Mouse (Mus musculus) kidney, adult 11 months (tissue): ENCODE results near the gene Gadl1.
A peak's percentile ranks its signal among the peaks of the same experiment; 100 is the strongest.

Source experiments
- DNase-seq: peaks from one replicate; pipeline ENCODE4 v3.0.0; 2022

The Gadl1 gene

GRCm38 (mm10) chr9:115909155-115909554, at the start of gene Gadl1:
Gene Gadl1, plus strand, starts transcription at chr9:115909455.
- no peak for DNase-seq

GRCm38 (mm10) chr9:115862802-115863201, 46.5 kb upstream of the Gadl1 start:
- DNase-seq, result no peak

- no peak for DNase-seq
Measured at GRCm38 (mm10) chr9:115863326-115863725, 45.9 kb upstream of the Gadl1 start.

DNA sequence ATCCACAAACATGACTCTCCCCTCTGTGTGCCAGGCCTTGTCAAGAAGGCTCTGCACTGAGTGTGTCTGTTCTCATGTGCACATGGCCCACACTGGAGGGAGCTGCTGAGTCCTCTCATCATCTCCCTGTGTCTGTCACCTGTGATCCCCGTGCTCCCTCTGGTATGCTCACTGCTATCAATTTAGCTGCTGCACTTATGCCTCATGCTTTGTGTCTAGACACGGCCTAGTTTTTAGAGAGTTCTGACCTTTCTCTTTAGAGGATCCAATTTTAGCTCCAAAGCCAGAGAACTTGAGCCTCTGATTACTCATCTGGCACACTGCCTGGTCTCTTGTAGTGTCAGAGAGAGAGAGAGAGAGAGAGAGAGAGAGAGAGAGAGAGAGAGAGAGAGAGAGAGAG, 42.0 kb upstream of the Gadl1 start:
- DNase-seq, result no peak

GRCm38 (mm10) chr9:115870168-115870567, 39.1 kb upstream of the Gadl1 start:
- no peak for DNase-seq

DNA sequence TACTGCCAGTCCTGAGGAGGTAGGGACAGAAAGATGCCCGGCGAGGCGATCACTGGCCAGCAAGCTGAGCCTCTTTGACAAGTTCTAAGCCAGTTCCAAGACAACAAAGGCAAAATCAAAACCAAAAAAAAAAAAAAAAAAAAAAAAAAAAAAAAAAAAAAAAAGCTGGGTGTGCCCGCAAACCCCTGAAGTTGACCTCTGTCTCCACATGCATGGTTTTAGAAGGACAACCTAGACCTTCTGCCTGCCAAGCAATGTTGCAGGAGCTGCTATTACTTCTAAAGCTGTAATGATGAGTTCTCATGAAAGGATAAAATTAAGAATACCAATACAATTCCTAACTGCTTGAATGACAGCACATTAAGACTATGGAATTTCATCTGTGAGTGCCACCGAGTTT, 38.6 kb upstream of the Gadl1 start:
- no peak for DNase-seq

DNA sequence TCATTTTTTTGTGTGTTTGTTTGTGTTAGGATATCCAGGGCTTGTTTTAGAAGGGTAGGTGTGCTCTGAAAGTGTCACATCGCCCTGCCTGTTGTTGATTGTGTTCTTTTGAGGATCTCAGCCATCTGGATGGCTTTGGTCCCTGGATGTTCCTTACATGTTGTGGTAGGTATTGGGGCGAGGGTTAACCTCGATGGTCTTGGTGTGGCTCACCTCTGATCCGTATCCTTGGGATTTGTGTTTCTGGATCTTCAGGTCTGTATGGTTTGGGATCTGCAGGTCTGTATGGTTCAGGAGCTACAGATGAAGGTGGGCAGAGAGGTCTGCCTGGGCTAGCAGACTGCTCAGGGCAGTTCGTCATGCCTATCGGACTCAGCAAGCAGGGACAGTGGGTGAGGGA, 28.8 kb upstream of the Gadl1 start:
- DNase-seq, result no peak

DNA sequence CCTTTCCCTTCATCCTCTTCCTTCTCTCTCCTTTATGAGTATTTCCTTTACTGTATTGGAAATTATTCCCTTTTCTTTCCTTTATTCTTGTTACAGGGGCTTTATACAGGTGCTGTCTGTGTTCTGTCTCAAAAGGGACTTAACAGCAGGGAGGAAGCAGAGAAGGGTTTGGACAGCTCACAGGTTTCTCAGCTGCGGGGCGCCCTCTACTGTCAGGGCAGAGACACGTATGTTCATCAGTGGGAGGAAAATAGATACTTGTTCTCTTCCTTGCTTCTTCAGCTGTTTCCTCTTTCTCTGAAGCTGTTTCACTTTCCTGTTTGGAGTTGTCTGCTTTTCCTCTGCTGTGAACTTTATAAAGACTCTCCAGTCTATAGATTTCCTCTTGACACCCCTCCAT, 28.1 kb upstream of the Gadl1 start:
- no peak for DNase-seq

DNA sequence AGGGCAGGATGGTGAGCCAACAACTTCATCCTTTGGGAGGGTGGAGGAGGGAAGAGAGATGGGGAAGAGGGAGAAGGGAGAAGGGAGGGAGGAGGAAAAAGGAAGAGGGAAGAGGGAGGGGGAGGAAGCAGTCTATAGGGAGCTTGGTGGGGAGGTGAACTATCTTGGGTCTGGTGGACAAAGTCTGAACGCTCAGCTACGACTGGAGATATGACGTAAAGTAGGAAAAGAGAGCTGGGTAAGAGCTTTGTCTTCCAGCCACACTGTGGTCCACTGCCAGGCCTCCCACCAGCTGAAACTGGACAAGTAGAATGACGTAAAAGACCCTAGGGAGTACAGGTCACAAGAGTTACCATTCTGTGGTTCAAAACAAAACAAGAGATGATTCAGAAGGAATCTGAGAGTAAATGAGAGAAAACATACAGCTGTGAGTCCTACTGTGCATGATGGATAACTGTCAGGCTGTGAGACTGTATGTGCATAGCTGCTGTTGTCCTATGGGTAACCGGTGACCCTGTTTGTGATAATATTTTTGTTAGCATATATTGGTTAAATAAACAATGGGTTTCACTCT, 26.5 kb upstream of the Gadl1 start:
- no peak for DNase-seq

- no peak for DNase-seq
Measured at GRCm38 (mm10) chr9:115883413-115883812, 25.8 kb upstream of the Gadl1 start.

DNA sequence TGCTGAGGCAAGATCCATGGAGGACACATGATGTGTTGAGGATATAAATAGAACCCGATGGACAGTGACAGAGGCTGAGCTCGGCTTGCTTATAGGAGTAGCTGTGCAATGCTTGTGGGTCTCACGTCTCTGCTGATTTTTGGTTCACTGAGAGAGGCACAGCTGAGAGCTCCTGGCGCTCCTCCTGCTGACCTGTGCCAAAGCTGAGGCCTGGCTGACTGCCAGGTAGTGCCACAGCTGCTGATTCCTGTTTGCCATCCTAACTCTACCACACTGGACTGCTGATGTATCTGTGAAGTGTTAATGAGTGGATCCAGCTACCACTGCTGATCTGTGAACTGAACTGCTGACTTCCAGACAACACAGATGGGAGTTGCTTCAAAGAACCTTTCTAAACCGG, 21.7 kb upstream of the Gadl1 start:
- DNase-seq, result no peak

GRCm38 (mm10) chr9:115893131-115893530, 16.1 kb upstream of the Gadl1 start:
- DNase-seq, result no peak

DNA sequence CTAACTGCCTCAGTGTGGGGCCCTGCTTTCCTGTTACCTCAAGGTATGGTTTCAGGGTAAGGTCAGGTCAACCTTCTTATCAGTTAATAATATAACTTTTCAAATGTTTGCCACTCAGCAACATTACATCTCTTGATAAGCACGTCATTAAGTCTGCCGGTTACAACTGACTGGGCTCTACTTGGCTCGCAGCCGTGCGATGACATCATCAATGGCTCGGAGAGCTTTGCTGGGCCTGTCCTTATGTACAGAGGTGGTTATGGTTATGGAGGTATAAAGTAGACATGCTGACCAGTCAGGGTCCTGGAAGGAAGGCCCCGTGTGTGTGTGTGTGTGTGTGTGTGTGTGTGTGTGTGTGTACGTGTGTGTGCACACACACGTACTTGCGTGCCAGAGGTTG, 15.3 kb upstream of the Gadl1 start:
- DNase-seq, result peak; percentile 13

DNA sequence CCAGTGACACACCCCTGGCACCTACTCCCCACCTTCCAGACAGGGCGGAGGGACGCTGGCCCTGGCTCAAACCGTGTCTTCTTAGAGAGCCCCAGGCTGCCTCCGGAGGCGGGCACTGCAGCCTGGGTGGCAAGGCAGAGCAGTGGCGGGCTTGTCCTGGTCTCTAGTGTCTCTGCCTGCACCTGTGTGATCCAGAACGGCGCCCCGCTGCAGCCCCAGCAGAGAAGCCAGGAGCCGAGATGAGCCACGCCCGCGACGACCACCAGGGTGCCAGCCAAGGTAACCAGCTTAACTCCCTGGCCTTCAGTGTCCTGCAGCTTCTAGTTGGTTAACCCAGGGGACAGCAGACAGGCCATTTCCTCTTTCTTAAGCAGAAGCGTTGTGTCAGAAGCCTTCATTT, 930 bp upstream of the Gadl1 start:
- no peak for DNase-seq

GRCm38 (mm10) chr9:115914006-115914405, 4.8 kb downstream of the Gadl1 start:
- DNase-seq, result no peak

- DNase-seq, result no peak
Measured at GRCm38 (mm10) chr9:115915586-115916270, 6.5 kb downstream of the Gadl1 start.

DNA sequence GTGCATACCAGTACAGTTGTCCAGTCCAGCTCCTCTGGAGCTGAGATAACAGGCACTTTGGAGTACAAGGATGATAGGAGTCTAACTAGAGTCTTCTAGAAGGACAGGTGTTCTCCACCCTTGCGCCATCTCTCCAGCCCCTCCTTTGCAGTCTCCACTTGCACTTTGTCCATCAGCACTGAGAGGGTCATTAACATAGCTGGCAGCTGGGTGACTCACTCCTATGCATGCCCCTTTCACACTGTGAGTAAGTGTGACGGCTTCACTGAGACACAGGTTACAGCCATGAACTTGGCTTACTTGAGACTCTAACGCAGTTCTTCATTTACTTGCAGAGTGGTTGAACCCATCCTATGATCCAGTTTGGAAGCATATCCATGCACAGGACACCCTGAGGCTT, 10.5 kb downstream of the Gadl1 start:
- DNase-seq, result no peak

DNA sequence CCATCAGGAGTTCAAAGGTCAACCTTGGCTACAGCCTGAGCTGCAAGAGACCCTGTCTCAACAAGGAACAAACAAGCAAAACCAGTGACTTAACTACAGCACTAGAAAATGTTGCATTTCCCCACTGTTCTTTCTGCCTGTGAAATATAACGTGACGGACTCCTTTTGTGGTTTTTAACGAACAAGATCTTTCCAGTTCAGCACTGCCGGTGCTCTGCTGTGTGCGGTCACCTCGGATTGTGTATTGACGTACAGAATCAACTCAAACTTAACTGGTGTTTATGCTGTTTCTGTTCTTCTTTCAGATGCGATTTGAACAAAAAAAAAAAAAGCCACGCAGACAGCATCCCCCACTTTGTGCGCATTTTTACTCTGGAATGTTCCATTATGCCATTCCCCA, 13.4 kb downstream of the Gadl1 start:
- no peak for DNase-seq

GRCm38 (mm10) chr9:115924094-115924493, 14.8 kb downstream of the Gadl1 start:
- no peak for DNase-seq

DNA sequence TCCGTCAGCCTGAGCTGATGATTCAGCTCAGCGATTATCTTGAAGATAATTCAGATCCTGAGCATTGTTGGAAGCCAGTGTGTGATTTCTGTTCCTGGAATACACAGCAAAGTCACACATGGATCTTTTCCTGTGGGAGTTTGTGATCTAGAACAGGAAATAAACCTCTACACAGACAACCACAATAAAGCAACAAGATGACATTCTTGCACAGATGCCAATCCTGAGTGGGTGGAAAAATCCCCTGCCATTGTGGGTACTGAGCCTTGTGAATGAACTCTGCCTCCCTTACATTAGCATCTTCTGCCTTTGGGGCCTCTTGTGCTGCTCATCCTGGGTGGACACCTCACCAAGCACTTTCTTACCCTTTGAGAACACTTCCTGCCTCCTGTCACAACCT, 22.5 kb downstream of the Gadl1 start:
- no peak for DNase-seq

GRCm38 (mm10) chr9:115932741-115933140, 23.5 kb downstream of the Gadl1 start:
- DNase-seq, result no peak

DNA sequence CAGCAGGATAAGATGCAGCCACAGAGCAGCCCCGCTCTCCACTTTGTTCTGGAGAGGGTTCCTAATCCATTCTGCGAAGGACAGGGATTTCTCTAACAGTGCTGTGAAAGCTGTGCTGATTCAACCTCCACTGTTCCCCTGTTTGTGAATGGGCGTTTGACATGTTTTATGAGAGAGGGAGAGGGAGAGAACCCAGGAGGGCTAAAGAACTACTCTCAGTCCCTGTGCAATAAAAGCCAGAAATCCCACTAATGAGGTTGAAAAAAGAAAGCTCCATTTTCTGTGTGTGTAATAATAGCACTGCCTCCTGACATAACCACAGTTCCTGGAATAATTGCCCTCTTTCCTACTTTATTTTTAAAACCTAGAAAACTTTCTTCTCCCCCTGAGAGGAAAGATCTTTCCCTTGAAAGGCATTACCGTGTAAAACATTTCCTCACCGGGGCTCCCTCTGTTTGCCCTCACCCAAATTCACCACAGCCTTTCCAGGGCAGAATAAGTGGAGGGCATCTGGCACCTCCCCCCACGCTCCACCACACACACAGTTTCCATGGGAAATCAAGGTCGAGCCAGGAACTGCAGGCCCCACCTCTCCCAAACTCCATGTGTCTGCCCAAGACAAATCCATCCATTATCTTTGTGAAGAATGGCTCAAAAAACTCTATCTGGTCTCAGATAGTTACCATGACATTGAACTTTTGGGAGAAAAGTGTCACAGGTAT, 24.1 kb downstream of the Gadl1 start:
- DNase-seq, result no peak

- no peak for DNase-seq
Measured at GRCm38 (mm10) chr9:115934288-115934687, 25.0 kb downstream of the Gadl1 start.

- DNase-seq, result no peak
Measured at GRCm38 (mm10) chr9:115936350-115936749, 27.1 kb downstream of the Gadl1 start.
